Comparison of ENCODE assay signal across 8 mouse cellular contexts in genomic region chr17:57335673-57336303, GRCm38 (mm10). TPM values are rescaled to one million over a fixed set of nuclear protein-coding genes. Genes with fewer than 3 reads are reported as not detected.
DNase-seq lines count a peak whose midpoint lies in the region; ATAC-seq lines count a peak whose summit lies in the region.

No protein-coding gene starts in this region.

- no peak overlapping the region for H3K4me3 ChIP-seq in hindbrain, embryonic 11.5 days (ENCODE audit: low read depth, low read length)
- no peak overlapping the region for H3K4me3 ChIP-seq in lung, embryonic 16.5 days (ENCODE audit: low read length)

- ATAC-seq in hindbrain, embryonic 11.5 days (ENCODE audit: low FRiP score), result peak; percentile 82
- peak; percentile 90 for ATAC-seq in lung, embryonic 16.5 days (ENCODE audit: low read depth)

- H3K9me3 ChIP-seq in hindbrain, embryonic 11.5 days (ENCODE audit: control insufficient read depth, low read length), result no peaks in the 10 kb centered on the region
- H3K9me3 ChIP-seq in lung, embryonic 16.5 days (ENCODE audit: control insufficient read depth, low read length), result no peaks in the 10 kb centered on the region

- 14% methylated on average over 11 of the region's 11 CpGs for WGBS in hindbrain, embryonic 11.5 days
- WGBS in lung, embryonic 16.5 days, result 7% methylated on average over 11 of the region's 11 CpGs

- H3K4me1 ChIP-seq in hindbrain, embryonic 11.5 days (replicated peaks; ENCODE audit: control insufficient read depth, insufficient read depth, low read length), result no peaks in the 10 kb centered on the region
- H3K4me1 ChIP-seq in lung, embryonic 16.5 days (replicated peaks; ENCODE audit: control insufficient read depth, insufficient read depth, low read length), result no peaks in the 10 kb centered on the region

- H3K36me3 ChIP-seq in hindbrain, embryonic 11.5 days (ENCODE audit: control insufficient read depth, insufficient read depth, low read length), result no peaks in the 10 kb centered on the region
- no peaks in the 10 kb centered on the region for H3K36me3 ChIP-seq in lung, embryonic 16.5 days (ENCODE audit: control insufficient read depth, insufficient read depth, low read length)

- DNase-seq in MN1 (ENCODE audit: low spot score), result peak; percentile 91
- DNase-seq in cerebellum, adult 9-10 months, result peak; percentile 88
- DNase-seq in frontal cortex, adult 2 months (ENCODE audit: extremely low spot score in 1 of 2, low spot score in 1 of 2), result peak; percentile 88 to 97
- DNase-seq in hindbrain, embryonic 11.5 days (ENCODE audit: low spot score), result peak; percentile 96
- peak; percentile 87 for DNase-seq in layer of hippocampus, adult 9-11 months
- DNase-seq in ovary, postnatal 10 days (ENCODE audit: low spot score), result peak; percentile 68
- DNase-seq in thymus, postnatal 10 days (ENCODE audit: low spot score in 2 of 2), result peak; percentile 76 to 92

- no peak overlapping the region for H3K27ac ChIP-seq in hindbrain, embryonic 11.5 days (ENCODE audit: low read depth, low read length)
- H3K27ac ChIP-seq in lung, embryonic 16.5 days (ENCODE audit: low read length), result no peak overlapping the region

- H3K9ac ChIP-seq in hindbrain, embryonic 11.5 days (ENCODE audit: low read depth, low read length), result no peak overlapping the region
- 0 out of 2 replicates have a peak overlapping the region, but pooled peaks have one; percentile 26 for H3K9ac ChIP-seq in lung, embryonic 16.5 days (ENCODE audit: low read length)

- H3K4me2 ChIP-seq in hindbrain, embryonic 11.5 days (replicated peaks; ENCODE audit: low read depth, low read length), result no peak overlapping the region
- no peak overlapping the region for H3K4me2 ChIP-seq in lung, embryonic 16.5 days (ENCODE audit: low read depth, low read length)

- H3K27me3 ChIP-seq in hindbrain, embryonic 11.5 days (ENCODE audit: control insufficient read depth, insufficient read depth, low read length), result no peaks in the 10 kb centered on the region
- H3K27me3 ChIP-seq in lung, embryonic 16.5 days (ENCODE audit: control insufficient read depth, insufficient read depth, low read depth, low read length), result no peaks in the 10 kb centered on the region

RNA-seq across cellular contexts. Expression of gene Adgre1, which starts 22.7 kb away (rescaled TPM):
- polyA plus RNA-seq in frontal cortex, adult 2 months (2012; rRNA removed), result 2.6 and 5.2 TPM in 2 replicates
- 3.3 and 4.8 TPM in 2 replicates for polyA plus RNA-seq in hindbrain, embryonic 11.5 days (2014; fragmentation: Nextera tagmentation; extraction: Ambion mirVana)
- 5.2 and 6.6 TPM in 2 replicates for polyA plus RNA-seq in lung, embryonic 16.5 days (2015; fragmentation: Nextera tagmentation; extraction: Ambion mirVana)

RNA-seq across cellular contexts. Expression of gene Vav1, which starts 56.9 kb away (rescaled TPM):
- polyA plus RNA-seq in frontal cortex, adult 2 months (2012; rRNA removed), result 3.1 and 4.4 TPM in 2 replicates
- 2.5 and 2.6 TPM in 2 replicates for polyA plus RNA-seq in hindbrain, embryonic 11.5 days (2014; fragmentation: Nextera tagmentation; extraction: Ambion mirVana)
- 3.9 and 6.4 TPM in 2 replicates for polyA plus RNA-seq in lung, embryonic 16.5 days (2015; fragmentation: Nextera tagmentation; extraction: Ambion mirVana)
